Mouse (Mus musculus) bone marrow macrophage, adult 2 months (primary cell): ENCODE measurements around the gene Fam192a.

Experiments used
- CTCF ChIP-seq: IDR thresholded peaks from 2 replicates; pipeline ENCODE4 v1.5.1; 2012; ENCODE audit warnings: low read depth, mild to moderate bottlenecking, low read length, moderate library complexity
- POLR2A ChIP-seq: IDR thresholded peaks from 2 replicates; pipeline ENCODE4 v1.6.1; 2012; ENCODE audit warnings: mild to moderate bottlenecking, low read depth, low read length, borderline replicate concordance

DNA sequence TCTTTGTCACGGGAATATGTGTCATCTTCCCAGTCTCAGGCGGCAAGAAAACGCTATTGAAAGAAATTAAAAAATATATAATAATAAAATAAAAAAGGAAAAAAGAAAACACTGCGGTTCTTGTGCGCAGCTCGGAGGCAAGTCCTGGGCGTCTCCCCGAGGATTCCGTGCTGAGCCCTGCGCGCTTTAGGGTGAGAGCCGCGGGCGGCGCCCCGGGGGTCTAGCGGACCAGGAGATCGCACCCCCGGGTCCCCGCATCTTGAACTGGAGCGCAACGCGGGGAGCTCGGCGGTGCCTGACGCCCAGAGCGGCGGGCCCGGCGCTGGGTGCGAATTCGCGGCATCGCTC lies 69.3 kb downstream of the Fam192a start:
- no peak for TF ChIP-seq CTCF
- no peak for TF ChIP-seq POLR2A
